Mouse (Mus musculus) liver, embryonic 11.5 days (tissue): ENCODE measurements at regions not wholly inside any gene's neighbourhood (a gene's known extent, or its start where the extent isn't known, plus 50 kb on each side); places are given as distances from the start of the nearest gene placed in this dataset.
A peak's percentile ranks its signal among the peaks of the same experiment; 100 is the strongest.

Experiments used
- ATAC-seq: fragments of 200-750 bp; cut with Nextera tagmentation; replicated peaks from 2 replicates; pipeline ENCODE4 v1.8.0; 2017; ENCODE audit warnings: moderate number of reproducible peaks, mild to moderate bottlenecking, moderate TSS enrichment, moderate library complexity; ENCODE audit not compliant: low FRiP score
- DNase-seq: peaks from one replicate; pipeline ENCODE4 v3.0.0-alpha.2; 2017; ENCODE audit warnings: low spot score
- H3K27ac ChIP-seq: fragments of 300-500 bp; sonication (generic); 2 replicates; pipeline ENCODE4 v1.5.1; 2014; ENCODE audit warnings: mild to moderate bottlenecking, low read depth, low read length, control low read depth
- H3K27me3 ChIP-seq: fragments of 300-500 bp; sonication (generic); replicated peaks from 2 replicates; pipeline ENCODE4 v1.6.1; 2014; ENCODE audit warnings: low read length, mixed read lengths; ENCODE audit not compliant: control insufficient read depth, insufficient read depth
- H3K36me3 ChIP-seq: fragments of 300-500 bp; sonication (generic); 2 replicates; pipeline ENCODE4 v1.6.1; 2014; ENCODE audit warnings: mild to moderate bottlenecking, low read length, moderate library complexity, mixed read lengths; ENCODE audit not compliant: control insufficient read depth, insufficient read depth
- H3K4me1 ChIP-seq: fragments of 300-500 bp; sonication (generic); replicated peaks from 2 replicates; pipeline ENCODE4 v1.6.1; 2014; ENCODE audit warnings: low read length, mixed read lengths; ENCODE audit not compliant: control insufficient read depth, insufficient read depth
- H3K4me2 ChIP-seq: fragments of 300-500 bp; sonication (generic); 2 replicates; pipeline ENCODE4 v1.6.1; 2014; ENCODE audit warnings: mild to moderate bottlenecking, control low read depth, moderate library complexity
- H3K4me3 ChIP-seq: fragments of 300-500 bp; sonication (generic); 2 replicates; pipeline ENCODE4 v1.5.1; 2014; ENCODE audit warnings: low read depth, low read length, control low read depth
- H3K9ac ChIP-seq: fragments of 300-500 bp; sonication (generic); 2 replicates; pipeline ENCODE4 v1.6.1; 2014; ENCODE audit warnings: low read depth, low read length, control low read depth
- H3K9me3 ChIP-seq: fragments of 300-500 bp; sonication (generic); 2 replicates; pipeline ENCODE4 v1.6.1; 2016; ENCODE audit warnings: low read length, inconsistent platforms, mixed read lengths; ENCODE audit not compliant: control insufficient read depth
- WGBS: fragments of 180-500 bp; shearing (Covaris S2); extraction: QIAGEN DNeasy Blood & Tissue Kit; methylation state at CpG from one replicate; pipeline ENCODE4 v1.1.7; 2014; 5-methylcytosine and 5-hydroxymethylcytosine counted together

- H3K4me2 ChIP-seq = no peak overlapping the region
- H3K36me3 ChIP-seq = no peaks in the 10 kb centered on the region
- H3K9me3 ChIP-seq = no peaks in the 10 kb centered on the region
- H3K4me3 ChIP-seq = no peak overlapping the region
- H3K27ac ChIP-seq = no peak overlapping the region
- no peak overlapping the region for H3K9ac ChIP-seq
- no peaks in the 10 kb centered on the region for H3K27me3 ChIP-seq
- no peak for ATAC-seq
- H3K4me1 ChIP-seq = peaks cover 14% of the 10 kb centered on the region
- 83% methylated on average over 10 of the region's 10 CpGs for WGBS
- DNase-seq = no peak
Observed at GRCm38 (mm10) chr13:60455863-60456551, 145.7 kb upstream of the Dapk1 start.

DNA sequence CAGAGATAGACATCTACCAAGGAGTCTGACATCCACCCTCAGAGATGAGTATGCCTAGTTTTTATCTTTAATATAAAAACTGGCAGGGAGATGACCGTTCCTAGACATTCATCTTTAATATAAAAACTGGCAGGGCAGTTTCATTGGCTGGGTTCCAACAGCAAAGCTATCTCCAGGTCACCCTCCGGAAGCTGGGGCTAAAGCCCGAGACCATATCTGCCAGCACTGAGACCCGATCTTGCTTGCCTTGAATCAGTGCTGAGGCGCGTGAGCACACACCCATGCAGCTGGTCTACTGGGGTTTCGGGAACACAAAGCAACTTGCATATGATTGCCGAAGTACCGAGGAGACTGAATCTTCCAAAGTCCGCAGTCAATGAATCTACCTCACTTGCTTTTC, 144.5 kb upstream of the Dapk1 start:
- no peaks in the 10 kb centered on the region for H3K9me3 ChIP-seq
- H3K27ac ChIP-seq = no peak overlapping the region
- H3K36me3 ChIP-seq = no peaks in the 10 kb centered on the region
- no peak overlapping the region for H3K4me3 ChIP-seq
- H3K4me2 ChIP-seq = no peak overlapping the region
- H3K4me1 ChIP-seq = peaks cover 14% of the 10 kb centered on the region
- 86% methylated on average over 10 of the region's 10 CpGs for WGBS
- DNase-seq = no peak
- H3K27me3 ChIP-seq = no peaks in the 10 kb centered on the region
- no peak for ATAC-seq
- H3K9ac ChIP-seq = no peak overlapping the region

DNA sequence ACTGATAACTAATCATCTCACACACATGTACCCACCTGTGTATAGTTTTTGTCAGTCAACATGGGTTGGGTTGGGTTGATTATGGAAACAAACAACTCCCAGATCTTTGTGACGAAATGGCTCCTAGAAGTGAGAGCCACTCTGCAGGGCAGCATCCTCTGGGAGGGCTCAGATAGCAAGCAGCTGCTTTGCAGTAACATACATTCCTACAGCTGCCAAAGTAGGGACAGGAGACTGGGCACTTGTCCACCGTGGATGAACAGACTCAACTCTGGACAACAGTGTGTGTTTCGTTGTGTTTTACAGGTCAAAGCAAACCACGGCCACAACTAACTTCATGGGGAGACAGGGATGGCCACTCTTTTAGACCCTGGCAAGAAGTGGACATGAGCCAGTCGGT, 142.7 kb upstream of the Dapk1 start:
- no peak overlapping the region for H3K4me2 ChIP-seq
- WGBS = 85% methylated on average over 5 of the region's 5 CpGs
- no peak for ATAC-seq

GRCm38 (mm10) chr13:60466553-60467313, 135.0 kb upstream of the Dapk1 start:
- Histone ChIP-seq H3K4me2 (no peak overlapping the region), H3K9ac (no peak overlapping the region), H3K27ac (no peak overlapping the region), H3K27me3 (no peaks in the 10 kb centered on the region), H3K9me3 (no peaks in the 10 kb centered on the region), H3K4me1 (no peaks in the 10 kb centered on the region; the same call in 1 of the 2 replicates), H3K36me3 (no peaks in the 10 kb centered on the region), H3K4me3 (no peak overlapping the region)
- DNase-seq (no peak), ATAC-seq (peak; percentile 68)
- WGBS = 75% methylated on average over 5 of the region's 5 CpGs

More for the DNA sequence above, 142.7 kb upstream of the Dapk1 start:
- no peak for DNase-seq
- H3K9ac ChIP-seq = no peak overlapping the region
- no peak overlapping the region for H3K4me3 ChIP-seq
- no peaks in the 10 kb centered on the region for H3K9me3 ChIP-seq
- H3K4me1 ChIP-seq = peaks cover 14% of the 10 kb centered on the region
- H3K27ac ChIP-seq = no peak overlapping the region
- no peaks in the 10 kb centered on the region for H3K27me3 ChIP-seq
- no peaks in the 10 kb centered on the region for H3K36me3 ChIP-seq

- no peaks in the 10 kb centered on the region for H3K27me3 ChIP-seq
- no peaks in the 10 kb centered on the region for H3K36me3 ChIP-seq
- H3K27ac ChIP-seq = no peak overlapping the region
- ATAC-seq (no peak), DNase-seq (no peak)
- H3K4me1 ChIP-seq = no peaks in the 10 kb centered on the region; the same call in 1 of the 2 replicates
- no peak overlapping the region for H3K9ac ChIP-seq
- H3K4me2 ChIP-seq = no peak overlapping the region
- H3K9me3 ChIP-seq = no peaks in the 10 kb centered on the region
- no peak overlapping the region for H3K4me3 ChIP-seq
- 24% methylated on average over 11 of the region's 11 CpGs for WGBS
Observed at GRCm38 (mm10) chr13:60467821-60468579, 133.7 kb upstream of the Dapk1 start.

- Histone ChIP-seq H3K4me3 (no peak overlapping the region), H3K27ac (no peak overlapping the region), H3K9ac (no peak overlapping the region), H3K27me3 (no peaks in the 10 kb centered on the region), H3K9me3 (no peaks in the 10 kb centered on the region), H3K4me1 (no peaks in the 10 kb centered on the region; the same call in 1 of the 2 replicates), H3K36me3 (no peaks in the 10 kb centered on the region), H3K4me2 (no peak overlapping the region)
- WGBS = 71% methylated on average over 17 of the region's 17 CpGs
- DNase-seq (no peak), ATAC-seq (no peak)
Observed at GRCm38 (mm10) chr13:60470426-60471398, 131.0 kb upstream of the Dapk1 start.

DNA sequence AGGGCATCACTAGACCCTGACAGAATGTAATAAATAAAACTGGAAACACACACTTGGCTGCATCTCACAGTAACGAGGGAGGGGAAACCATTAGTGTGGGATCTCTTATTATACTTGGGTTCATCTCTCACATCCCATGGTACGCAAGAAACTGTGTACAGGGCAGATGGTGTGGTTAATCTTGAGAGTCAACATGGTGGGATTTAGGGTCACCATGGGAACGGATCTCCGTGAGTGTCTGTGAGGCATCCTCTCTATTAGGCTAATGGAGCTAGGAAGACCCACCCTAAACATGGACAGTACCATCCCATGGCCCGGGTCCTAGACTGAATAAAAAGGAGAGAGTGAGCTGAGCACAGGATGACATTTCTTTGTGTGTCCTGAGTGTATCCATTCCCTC, 130.1 kb upstream of the Dapk1 start:
- ATAC-seq (no peak), DNase-seq (no peak)
- no peak overlapping the region for H3K9ac ChIP-seq
- no peak overlapping the region for H3K27ac ChIP-seq
- no peaks in the 10 kb centered on the region for H3K36me3 ChIP-seq
- no peak overlapping the region for H3K4me2 ChIP-seq
- WGBS = 79% methylated on average over 5 of the region's 5 CpGs
- H3K4me1 ChIP-seq = no peaks in the 10 kb centered on the region; the same call in 1 of the 2 replicates
- no peak overlapping the region for H3K4me3 ChIP-seq
- H3K27me3 ChIP-seq = no peaks in the 10 kb centered on the region
- no peaks in the 10 kb centered on the region for H3K9me3 ChIP-seq

DNA sequence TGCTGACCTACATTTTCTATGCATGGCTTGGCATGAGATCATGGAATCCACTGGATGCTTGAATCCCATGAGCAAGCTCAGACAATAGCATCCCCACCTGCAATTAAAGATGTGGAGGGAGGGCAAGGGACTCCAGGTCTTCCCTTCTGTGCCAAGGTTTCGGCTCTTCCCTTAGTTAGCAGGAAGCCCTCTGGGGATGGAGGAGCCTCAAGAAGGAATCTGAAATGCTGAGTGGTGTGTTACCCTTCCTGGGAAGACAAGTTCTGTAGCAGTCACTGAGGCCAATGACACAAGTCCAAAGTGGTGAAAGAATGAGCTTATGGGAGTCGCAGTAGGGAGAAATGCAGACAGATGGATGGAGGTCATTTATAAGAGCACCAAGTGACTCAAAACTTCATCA, 125.4 kb upstream of the Dapk1 start:
- no peaks in the 10 kb centered on the region for H3K36me3 ChIP-seq
- 93% methylated on average over 2 of the region's 2 CpGs for WGBS
- DNase-seq = no peak
- no peaks in the 10 kb centered on the region for H3K9me3 ChIP-seq
- no peaks in the 10 kb centered on the region for H3K27me3 ChIP-seq
- no peak for ATAC-seq
- H3K9ac ChIP-seq = no peak overlapping the region
- H3K27ac ChIP-seq = no peak overlapping the region
- H3K4me3 ChIP-seq = no peak overlapping the region
- no peak overlapping the region for H3K4me2 ChIP-seq
- peaks cover 12% of the 10 kb centered on the region for H3K4me1 ChIP-seq
